Mouse (Mus musculus): ENCODE data around the gene Immp2l.

DNA sequence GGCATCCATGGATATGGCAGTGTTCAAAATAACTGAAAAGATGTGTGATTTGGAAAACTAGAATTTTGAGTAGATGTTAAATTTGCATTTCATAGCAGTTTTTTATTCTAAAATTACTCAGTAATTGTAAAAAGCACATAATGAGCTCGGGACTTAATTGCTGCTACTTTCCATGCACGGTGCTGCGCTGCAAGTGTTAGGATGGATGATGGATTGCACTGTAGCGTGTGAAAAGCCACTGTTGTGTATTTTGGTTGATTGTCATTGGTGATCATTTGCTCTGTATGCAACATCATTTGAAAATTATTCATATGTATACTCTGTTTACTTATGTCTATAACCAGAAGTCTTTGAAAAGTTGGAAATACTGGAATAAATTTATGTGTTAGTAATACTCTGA, 394.1 kb downstream of the Immp2l start:
- no peak for TF ChIP-seq POLR2A (IDR thresholded peaks at IDR 0.05; ENCODE audit: low read depth, low read length)
- TF ChIP-seq CTCF (IDR thresholded peaks at IDR 0.05; ENCODE audit: extremely low read depth, insufficient read length, insufficient replicate concordance, low read depth, low read length), result no peak

Data from small intestine, adult 2 months (tissue).